Mouse (Mus musculus) liver, adult 2 months (tissue): ENCODE results near the gene Pgap1.

Experiments
- CTCF ChIP-seq: fragments of 200-500 bp; IDR thresholded peaks from 2 replicates; pipeline ENCODE4 v1.5.1; 2011; ENCODE audit warnings: low read depth, low read length, control low read depth
- POLR2A ChIP-seq: fragments of 200-500 bp; IDR thresholded peaks from 2 replicates; pipeline ENCODE4 v1.6.1; 2011; ENCODE audit warnings: low read length, control low read depth; ENCODE audit not compliant: insufficient read depth; ENCODE audit errors: extremely low read depth

DNA sequence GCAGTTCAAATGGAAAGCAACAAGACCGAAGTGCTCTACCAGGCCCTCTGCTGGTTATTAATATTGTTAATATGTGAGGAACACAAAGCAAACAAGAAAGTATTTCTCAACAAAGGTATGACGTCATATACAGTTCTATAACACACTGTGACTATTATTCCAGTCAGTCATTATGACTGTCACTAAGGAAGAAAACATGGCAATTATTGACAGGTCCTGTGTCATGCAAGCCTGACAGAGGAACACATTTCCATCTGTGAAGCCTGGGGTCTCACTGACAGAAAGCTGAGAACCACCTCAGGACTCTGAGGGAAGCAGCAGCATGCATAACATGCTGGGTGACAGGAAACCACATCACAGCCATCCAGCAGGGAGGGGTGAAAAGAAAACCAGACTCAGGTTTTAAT is 65.0 kb downstream of the Pgap1 start:
- TF ChIP-seq CTCF: no peak
- no peak for TF ChIP-seq POLR2A
